Mouse (Mus musculus): ENCODE results near the gene Tm9sf2. TPM values are rescaled to one million over a fixed set of nuclear protein-coding genes. Genes with fewer than 3 reads are reported as not detected.
A peak's percentile ranks its signal among the peaks of the same experiment; 100 is the strongest.

Tm9sf2 gene
- polyA plus RNA-seq, 1 experiment from 2014 or later, result 115 TPM

GRCm38 (mm10) chr14:122190941-122191510, 84.2 kb downstream of the Tm9sf2 start:
- H3K27me3 ChIP-seq (ENCODE audit: low read depth, poor library complexity, severe bottlenecking), result no peaks in the 10 kb centered on the region
- H3K9me3 ChIP-seq (replicated peaks), result no peaks in the 10 kb centered on the region
- DNase-seq (ENCODE audit: low spot score), result peak; percentile 84
- WGBS, result 18% methylated on average over 7 of the region's 7 CpGs
- H3K27ac ChIP-seq, result no peak overlapping the region
- no peaks in the 10 kb centered on the region for H3K36me3 ChIP-seq
- H3K4me3 ChIP-seq, result no peak overlapping the region
- peaks cover 7% of the 10 kb centered on the region for H3K4me1 ChIP-seq

GRCm38 (mm10) chr14:122194630-122195029, 87.8 kb downstream of the Tm9sf2 start:
- H3K4me3 ChIP-seq, result no peak overlapping the region
- no peaks in the 10 kb centered on the region; the same call in 1 of the 2 replicates for H3K9me3 ChIP-seq (replicated peaks)
- WGBS, result 93% methylated on average over 8 of the region's 8 CpGs
- DNase-seq (ENCODE audit: low spot score), result no peak
- no peaks in the 10 kb centered on the region for H3K27me3 ChIP-seq (ENCODE audit: low read depth, poor library complexity, severe bottlenecking)
- H3K4me1 ChIP-seq, result peaks cover 13% of the 10 kb centered on the region
- no peak overlapping the region for H3K27ac ChIP-seq
- H3K36me3 ChIP-seq, result peaks cover 4% of the 10 kb centered on the region; the same call in 1 of the 2 replicates

- Histone ChIP-seq H3K4me1 (peaks cover 29% of the 10 kb centered on the region), H3K9me3 (replicated peaks) (no peaks in the 10 kb centered on the region; the same call in 1 of the 2 replicates), H3K27me3 (ENCODE audit: low read depth, poor library complexity, severe bottlenecking) (no peaks in the 10 kb centered on the region), H3K27ac (no peak overlapping the region), H3K36me3 (peaks cover 4% of the 10 kb centered on the region; the same call in 1 of the 2 replicates), H3K4me3 (no peak overlapping the region)
- WGBS, result 89% methylated on average over 6 of the region's 6 CpGs
- no peak for DNase-seq (ENCODE audit: low spot score)
These were observed 90.0 kb downstream of the Tm9sf2 start for GRCm38 (mm10) chr14:122196851-122197250.

GRCm38 (mm10) chr14:122200247-122200885, 93.5 kb downstream of the Tm9sf2 start:
- Histone ChIP-seq H3K27ac (peak overlapping the region; percentile 85), H3K27me3 (ENCODE audit: low read depth, poor library complexity, severe bottlenecking) (0 out of 2 replicates have a peak, but pooled peaks cover 6% of the 10 kb centered on the region), H3K36me3 (peaks cover 4% of the 10 kb centered on the region; the same call in 1 of the 2 replicates), H3K4me3 (0 out of 2 replicates have a peak overlapping the region, but pooled peaks have one; percentile 13), H3K4me1 (peaks cover 52% of the 10 kb centered on the region), H3K9me3 (replicated peaks) (no peaks in the 10 kb centered on the region; the same call in 1 of the 2 replicates)
- peak; percentile 63 for DNase-seq (ENCODE audit: low spot score)
- WGBS, result 35% methylated on average over 14 of the region's 14 CpGs

- H3K27me3 ChIP-seq (ENCODE audit: low read depth, poor library complexity, severe bottlenecking), result 0 out of 2 replicates have a peak, but pooled peaks cover 6% of the 10 kb centered on the region
- no peaks in the 10 kb centered on the region for H3K9me3 ChIP-seq (replicated peaks)
- no peak for DNase-seq (ENCODE audit: low spot score)
- 87% methylated on average over 5 of the region's 5 CpGs for WGBS
- no peak overlapping the region for H3K27ac ChIP-seq
- no peaks in the 10 kb centered on the region; the same call in 1 of the 2 replicates for H3K4me1 ChIP-seq
- H3K4me3 ChIP-seq, result no peak overlapping the region
- no peaks in the 10 kb centered on the region for H3K36me3 ChIP-seq
These were observed 102.3 kb downstream of the Tm9sf2 start for GRCm38 (mm10) chr14:122209177-122209576.

Other genes with a start within 250 kb of the Tm9sf2 start
- gene Ubac2, start 228.4 kb upstream of the Tm9sf2 start, polyA plus RNA-seq (2016; fragmentation: Nextera tagmentation; extraction: Ambion mirVana), result 66.2 and 73.4 TPM in 2 replicates
- gene Gpr18, start 191.3 kb upstream of the Tm9sf2 start, polyA plus RNA-seq (2016; fragmentation: Nextera tagmentation; extraction: Ambion mirVana), result 0.19 and 0.29 TPM in 2 replicates
- 2.4 and 2.7 TPM in 2 replicates for gene Gpr183, start 141.8 kb upstream of the Tm9sf2 start, polyA plus RNA-seq (2016; fragmentation: Nextera tagmentation; extraction: Ambion mirVana)
- not detected in 2 replicates for gene Timm8a2, start 72.4 kb upstream of the Tm9sf2 start, polyA plus RNA-seq (2016; fragmentation: Nextera tagmentation; extraction: Ambion mirVana)
- gene Clybl, start 74.7 kb downstream of the Tm9sf2 start, polyA plus RNA-seq (2016; fragmentation: Nextera tagmentation; extraction: Ambion mirVana), result 25.1 and 26.7 TPM in 2 replicates

Data from limb, embryonic 10.5 days (tissue).